Mouse (Mus musculus): ENCODE measurements at regions not wholly inside any gene's neighbourhood (a gene's known extent, or its start where the extent isn't known, plus 50 kb on each side); places are given as distances from the start of the nearest gene placed in this dataset.
"Not testable (repeated sequence)": the region's sequence is repeated elsewhere in the genome, so short reads cannot be mapped to it uniquely, and the experiment has no call there.

DNA sequence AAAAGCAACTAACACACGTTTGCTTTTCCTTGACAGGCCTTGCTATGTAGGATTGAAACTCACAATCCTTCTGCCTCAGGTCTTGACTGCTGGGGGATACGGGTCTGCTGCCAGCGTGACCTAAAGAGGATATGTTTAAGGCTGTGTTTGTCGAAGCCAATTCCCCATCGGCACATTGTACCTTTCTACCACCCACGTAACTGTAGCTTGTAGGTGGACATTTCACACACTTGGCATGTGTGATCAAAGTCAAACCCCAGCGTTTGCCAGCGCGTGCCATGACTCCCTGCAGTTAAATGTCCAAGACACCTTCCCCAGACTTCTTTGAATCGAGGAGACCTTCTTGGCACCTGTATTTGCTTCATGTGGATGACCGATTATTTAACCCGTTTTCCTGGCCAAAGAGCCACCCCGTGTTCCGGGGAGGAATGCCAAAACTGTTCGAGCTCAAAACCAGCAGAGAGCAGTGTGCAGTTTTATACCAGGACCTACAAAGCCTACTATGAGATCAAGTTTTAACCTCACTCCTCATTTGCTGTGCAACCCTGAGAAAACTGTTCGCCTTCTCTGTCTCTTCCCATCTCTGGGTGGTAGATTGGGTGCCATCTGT, 395.4 kb upstream of the Zfp507 start:
- H3K27ac ChIP-seq: no peak overlapping the region
- no peaks in the 10 kb centered on the region for H3K36me3 ChIP-seq
- peaks cover under 1% of the 10 kb centered on the region; the same call in 1 of the 2 replicates for H3K4me1 ChIP-seq
- no peak for DNase-seq (ENCODE audit: low spot score)
- H3K4me3 ChIP-seq: no peak overlapping the region
- 93% methylated on average over 16 of the region's 16 CpGs for WGBS
- H3K27me3 ChIP-seq (ENCODE audit: low read depth, poor library complexity, severe bottlenecking): no peaks in the 10 kb centered on the region
- no peaks in the 10 kb centered on the region for H3K9me3 ChIP-seq (replicated peaks)

- 85% methylated on average over 18 of the region's 18 CpGs for WGBS
- Histone ChIP-seq H3K4me3 (no peak overlapping the region), H3K9me3 (replicated peaks) (no peaks in the 10 kb centered on the region), H3K27me3 (ENCODE audit: low read depth, poor library complexity, severe bottlenecking) (no peaks in the 10 kb centered on the region), H3K36me3 (no peaks in the 10 kb centered on the region), H3K4me1 (peaks cover 11% of the 10 kb centered on the region), H3K27ac (no peak overlapping the region)
- no peak for DNase-seq (ENCODE audit: low spot score)
These were observed 393.4 kb upstream of the Zfp507 start for GRCm38 (mm10) chr7:36196154-36196720.

GRCm38 (mm10) chr7:36192645-36193044, 389.8 kb upstream of the Zfp507 start:
- Histone ChIP-seq H3K9me3 (replicated peaks) (no peaks in the 10 kb centered on the region), H3K27ac (no peak overlapping the region), H3K27me3 (ENCODE audit: low read depth, poor library complexity, severe bottlenecking) (no peaks in the 10 kb centered on the region), H3K36me3 (no peaks in the 10 kb centered on the region), H3K4me1 (peaks cover 11% of the 10 kb centered on the region), H3K4me3 (no peak overlapping the region)
- DNase-seq (ENCODE audit: low spot score): no peak
- WGBS: 61% methylated on average over 8 of the region's 8 CpGs

- peaks cover 6% of the 10 kb centered on the region for H3K4me1 ChIP-seq
- no peak overlapping the region for H3K27ac ChIP-seq
- H3K36me3 ChIP-seq: no peaks in the 10 kb centered on the region
- no peaks in the 10 kb centered on the region for H3K27me3 ChIP-seq (ENCODE audit: low read depth, poor library complexity, severe bottlenecking)
- no peak for DNase-seq (ENCODE audit: low spot score)
- 43% methylated on average over 7 of the region's 7 CpGs for WGBS
- H3K9me3 ChIP-seq (replicated peaks): no peaks in the 10 kb centered on the region
- no peak overlapping the region for H3K4me3 ChIP-seq
These were observed 375.1 kb upstream of the Zfp507 start for GRCm38 (mm10) chr7:36177947-36178346.

DNA sequence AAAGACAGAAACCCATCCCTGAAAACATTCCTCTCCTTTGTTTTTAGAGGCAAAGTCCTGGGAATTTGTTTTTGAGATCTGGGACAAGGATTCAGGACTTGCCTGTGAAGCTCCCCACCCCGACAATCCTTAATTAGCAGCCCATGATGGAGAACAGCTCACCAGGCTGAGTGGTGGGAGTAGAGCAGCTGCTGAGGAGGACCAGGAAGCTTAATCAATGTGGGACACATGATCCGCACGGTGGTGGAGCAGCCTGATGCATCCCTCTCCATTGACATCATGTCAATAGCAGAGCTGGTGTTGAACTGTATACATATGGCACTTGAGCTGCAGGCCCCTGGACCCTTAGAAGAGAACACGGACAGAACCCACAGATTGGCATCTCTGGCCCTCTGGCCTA, 372.5 kb upstream of the Zfp507 start:
- H3K4me3 ChIP-seq: no peak overlapping the region
- no peak for DNase-seq (ENCODE audit: low spot score)
- no peaks in the 10 kb centered on the region for H3K36me3 ChIP-seq
- H3K27ac ChIP-seq: no peak overlapping the region
- peaks cover 6% of the 10 kb centered on the region for H3K4me1 ChIP-seq
- WGBS: 78% methylated on average over 4 of the region's 4 CpGs
- no peaks in the 10 kb centered on the region for H3K27me3 ChIP-seq (ENCODE audit: low read depth, poor library complexity, severe bottlenecking)
- no peaks in the 10 kb centered on the region for H3K9me3 ChIP-seq (replicated peaks)

DNA sequence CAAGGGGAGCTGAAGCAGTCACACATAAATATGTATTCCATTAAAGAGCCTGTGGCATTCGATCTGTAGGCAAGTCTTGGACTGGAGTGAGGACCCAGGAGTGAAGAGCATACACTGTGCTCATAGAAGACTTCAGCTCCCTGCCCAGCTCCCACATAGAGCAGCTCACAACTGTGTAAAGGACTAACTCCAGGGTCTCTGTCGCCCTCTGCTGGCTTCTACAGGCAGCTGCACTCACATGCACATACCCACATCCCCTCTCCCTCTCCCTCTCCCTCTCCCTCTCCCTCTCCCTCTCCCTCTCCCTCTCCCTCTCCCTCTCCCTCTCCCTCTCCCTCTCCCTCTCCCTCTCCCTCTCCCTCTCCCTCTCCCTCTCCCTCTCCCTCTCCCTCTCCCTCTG, 369.7 kb upstream of the Zfp507 start:
- DNase-seq (ENCODE audit: low spot score); H3K9me3 ChIP-seq (replicated peaks); H3K4me1 ChIP-seq; H3K4me3 ChIP-seq; H3K27ac ChIP-seq; H3K27me3 ChIP-seq (ENCODE audit: low read depth, poor library complexity, severe bottlenecking); H3K36me3 ChIP-seq: not testable (repeated sequence)
- 61% methylated on average over 2 of the region's 2 CpGs for WGBS

DNA sequence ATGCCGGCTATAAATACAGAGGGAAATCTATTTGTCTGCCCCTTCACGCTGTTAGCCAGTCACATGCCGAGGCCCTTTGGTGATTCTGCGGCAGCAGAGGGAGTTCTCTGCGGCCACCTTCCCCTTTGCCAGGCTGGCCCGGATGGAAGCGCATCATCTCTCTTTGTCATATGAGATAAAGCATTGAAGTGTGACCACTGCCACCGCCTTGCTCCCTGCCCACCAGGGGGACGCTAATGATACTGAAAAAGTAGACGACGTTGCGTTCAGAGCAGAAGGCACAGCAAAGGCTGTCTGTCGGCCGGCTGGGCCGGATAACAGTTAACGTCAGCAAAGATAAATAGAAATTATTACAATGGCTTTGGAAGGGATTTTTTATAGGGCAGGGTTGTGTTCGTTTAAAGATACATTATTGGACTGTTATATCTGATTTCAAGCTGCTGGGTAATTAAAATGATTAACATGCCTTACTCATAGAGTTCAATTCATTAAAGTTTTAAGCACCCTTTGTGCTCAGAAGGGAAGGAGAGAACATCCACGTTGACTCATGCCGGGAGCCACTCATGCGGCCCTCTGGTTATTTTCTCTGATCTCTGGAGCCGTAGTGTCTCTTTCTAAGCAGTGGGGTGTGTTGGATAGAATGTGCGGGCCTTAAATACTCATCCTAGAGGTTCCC, 354.6 kb upstream of the Zfp507 start:
- H3K27me3 ChIP-seq (ENCODE audit: low read depth, poor library complexity, severe bottlenecking): no peaks in the 10 kb centered on the region
- no peak for DNase-seq (ENCODE audit: low spot score)
- no peaks in the 10 kb centered on the region for H3K9me3 ChIP-seq (replicated peaks)
- 79% methylated on average over 22 of the region's 22 CpGs for WGBS
- no peaks in the 10 kb centered on the region for H3K36me3 ChIP-seq
- no peak overlapping the region for H3K4me3 ChIP-seq
- H3K4me1 ChIP-seq: peaks cover 31% of the 10 kb centered on the region
- no peak overlapping the region for H3K27ac ChIP-seq

DNA sequence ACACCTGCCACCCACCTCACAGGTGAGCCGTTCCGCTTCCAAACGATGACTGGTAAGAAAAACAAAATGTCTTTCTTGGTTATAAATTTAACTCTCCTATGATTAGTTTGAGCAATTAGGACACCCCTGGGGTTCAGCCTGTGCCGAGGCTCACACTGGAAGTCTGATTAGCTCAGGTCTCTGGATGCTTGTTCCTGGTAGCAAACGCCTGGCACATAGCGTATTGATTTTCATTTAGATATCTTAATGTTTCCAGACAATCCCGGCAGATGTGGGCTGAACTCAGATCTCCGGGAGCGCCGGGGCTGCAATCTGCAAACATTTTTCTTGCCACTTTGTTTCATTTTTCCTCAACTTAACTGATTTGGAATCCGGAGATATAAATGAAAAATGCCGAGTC, 353.8 kb upstream of the Zfp507 start:
- DNase-seq (ENCODE audit: low spot score): no peak
- Histone ChIP-seq H3K9me3 (replicated peaks) (no peaks in the 10 kb centered on the region), H3K27me3 (ENCODE audit: low read depth, poor library complexity, severe bottlenecking) (no peaks in the 10 kb centered on the region), H3K36me3 (no peaks in the 10 kb centered on the region), H3K27ac (no peak overlapping the region), H3K4me3 (no peak overlapping the region), H3K4me1 (peaks cover 39% of the 10 kb centered on the region)
- WGBS: 84% methylated on average over 12 of the region's 12 CpGs

DNA sequence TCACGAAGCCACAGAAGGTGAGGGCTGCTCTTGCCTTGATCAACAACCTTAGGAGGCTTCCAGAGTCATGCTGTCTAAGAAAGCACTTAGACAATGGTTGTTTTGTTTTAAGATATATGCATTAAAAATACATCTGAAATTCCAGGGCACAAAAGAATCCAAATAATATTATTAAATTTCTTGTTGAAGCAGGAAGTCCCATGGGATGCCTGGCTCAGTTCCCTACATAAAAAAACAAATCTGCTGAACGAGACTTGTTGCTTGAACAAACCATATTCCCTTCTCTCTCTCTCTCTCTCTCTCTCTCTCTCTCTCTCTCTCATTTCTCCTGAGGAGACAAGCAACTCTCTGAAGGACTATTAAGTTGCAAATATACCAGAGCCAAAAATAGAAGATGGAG, 352.8 kb upstream of the Zfp507 start:
- H3K4me3 ChIP-seq: no peak overlapping the region
- peaks cover 49% of the 10 kb centered on the region for H3K4me1 ChIP-seq
- peak overlapping the region; percentile 28; the same call in 1 of the 2 replicates for H3K27ac ChIP-seq
- 78% methylated on average over 2 of the region's 2 CpGs for WGBS
- no peaks in the 10 kb centered on the region for H3K36me3 ChIP-seq
- H3K9me3 ChIP-seq (replicated peaks): no peaks in the 10 kb centered on the region
- no peaks in the 10 kb centered on the region for H3K27me3 ChIP-seq (ENCODE audit: low read depth, poor library complexity, severe bottlenecking)
- DNase-seq (ENCODE audit: low spot score): no peak

- WGBS: 91% methylated on average over 6 of the region's 6 CpGs
- H3K4me1 ChIP-seq: peaks cover 52% of the 10 kb centered on the region
- no peaks in the 10 kb centered on the region for H3K27me3 ChIP-seq (ENCODE audit: low read depth, poor library complexity, severe bottlenecking)
These were observed 352.4 kb upstream of the Zfp507 start for GRCm38 (mm10) chr7:36155159-36155558.

DNA sequence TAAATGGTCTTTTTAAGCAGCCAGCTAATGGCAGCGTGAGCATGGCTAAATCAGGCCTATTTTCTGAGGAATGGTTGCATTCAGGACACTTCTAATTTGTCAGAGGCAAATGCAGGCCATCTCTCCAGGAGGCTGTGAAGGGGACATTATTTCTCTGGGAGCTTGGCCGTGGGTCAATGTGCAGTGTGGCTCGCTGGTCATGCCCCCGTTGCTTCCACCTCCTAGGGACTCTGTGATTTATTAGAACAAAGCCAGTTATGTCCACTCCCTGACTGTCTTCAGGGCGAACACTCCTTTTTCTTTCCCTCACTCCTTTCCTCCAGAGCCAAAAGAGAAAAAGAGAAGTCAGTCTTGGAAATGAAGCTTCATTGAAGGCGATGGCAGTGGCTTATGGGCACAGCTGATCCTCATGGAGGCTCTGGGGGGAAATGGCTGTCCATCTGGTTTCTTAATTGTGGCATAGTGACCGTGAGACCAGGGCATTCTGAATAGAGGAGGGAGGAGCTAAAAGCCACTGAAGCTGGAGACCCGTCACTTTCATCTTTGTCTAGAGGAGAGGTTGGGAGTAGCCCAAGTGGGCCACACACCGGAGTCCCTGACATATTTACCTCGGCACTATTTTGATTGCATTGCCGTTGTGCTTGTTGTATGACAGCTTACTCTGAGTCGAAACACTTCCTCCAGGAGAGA, 348.2 kb upstream of the Zfp507 start:
- DNase-seq (ENCODE audit: low spot score): peak; percentile 49
- WGBS: 27% methylated on average over 12 of the region's 12 CpGs
- H3K9me3 ChIP-seq (replicated peaks): no peaks in the 10 kb centered on the region
- H3K27ac ChIP-seq: peak overlapping the region; percentile 75
- no peaks in the 10 kb centered on the region for H3K36me3 ChIP-seq
- peaks cover 39% of the 10 kb centered on the region for H3K4me1 ChIP-seq
- H3K4me3 ChIP-seq: peak overlapping the region; percentile 6; the same call in 1 of the 2 replicates
- no peaks in the 10 kb centered on the region for H3K27me3 ChIP-seq (ENCODE audit: low read depth, poor library complexity, severe bottlenecking)

More at GRCm38 (mm10) chr7:36155159-36155558, 352.4 kb upstream of the Zfp507 start:
- DNase-seq (ENCODE audit: low spot score): no peak
- Histone ChIP-seq H3K4me3 (no peak overlapping the region), H3K9me3 (replicated peaks) (no peaks in the 10 kb centered on the region), H3K36me3 (no peaks in the 10 kb centered on the region), H3K27ac (peak overlapping the region; percentile 28; the same call in 1 of the 2 replicates)

DNA sequence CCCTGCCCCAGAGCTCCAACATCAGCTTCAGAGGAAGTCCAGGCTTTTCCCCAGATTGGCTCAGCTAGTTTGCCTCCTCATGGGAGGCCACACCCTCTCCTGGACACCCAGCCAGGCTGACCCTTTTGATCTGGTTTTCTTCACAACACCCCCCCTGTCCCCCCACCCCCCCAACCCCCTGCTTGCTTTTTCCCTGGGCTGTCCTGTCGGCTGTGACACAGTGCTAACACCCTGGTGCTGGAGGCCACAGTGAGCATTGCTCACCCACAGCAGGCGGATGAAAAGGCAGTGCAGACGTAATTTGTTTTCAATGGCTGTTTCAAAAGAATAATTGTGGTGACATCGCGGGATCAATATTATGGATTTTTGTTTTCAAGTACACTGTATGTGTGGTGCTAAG, 333.8 kb upstream of the Zfp507 start:
- H3K4me1 ChIP-seq: peaks cover 55% of the 10 kb centered on the region

GRCm38 (mm10) chr7:36134557-36134956, 331.8 kb upstream of the Zfp507 start:
- 66% methylated on average over 4 of the region's 4 CpGs for WGBS
- Histone ChIP-seq H3K27ac (no peak overlapping the region), H3K9me3 (replicated peaks) (no peaks in the 10 kb centered on the region), H3K27me3 (ENCODE audit: low read depth, poor library complexity, severe bottlenecking) (no peaks in the 10 kb centered on the region), H3K4me3 (no peak overlapping the region), H3K4me1 (peaks cover 56% of the 10 kb centered on the region), H3K36me3 (no peaks in the 10 kb centered on the region)
- DNase-seq (ENCODE audit: low spot score): no peak

More for the DNA sequence above, 333.8 kb upstream of the Zfp507 start:
- Histone ChIP-seq H3K4me3 (no peak overlapping the region), H3K9me3 (replicated peaks) (no peaks in the 10 kb centered on the region), H3K36me3 (no peaks in the 10 kb centered on the region), H3K27me3 (ENCODE audit: low read depth, poor library complexity, severe bottlenecking) (no peaks in the 10 kb centered on the region), H3K27ac (no peak overlapping the region)
- no peak for DNase-seq (ENCODE audit: low spot score)
- WGBS: 39% methylated on average over 5 of the region's 5 CpGs
